Mouse (Mus musculus): ENCODE data around the gene Smcp. TPM values are rescaled to one million over a fixed set of nuclear protein-coding genes. Genes with fewer than 3 reads are reported as not detected.

Smcp gene
- polyA plus RNA-seq, 1 experiment from 2014 or later: not detected

GRCm38 (mm10) chr3:92578652-92579413 lies 10.0 kb downstream of the Smcp start:
- Histone ChIP-seq H3K27ac (no peak overlapping the region), H3K79me2 (ENCODE audit: inconsistent target) (no peaks in the 10 kb centered on the region), H3K4me3 (ENCODE audit: inconsistent target) (no peak overlapping the region), H3K36me3 (ENCODE audit: inconsistent target) (no peaks in the 10 kb centered on the region)
- 92% methylated on average over 4 of the region's 4 CpGs for WGBS (ENCODE audit: missing documents)

GRCm38 (mm10) chr3:92573449-92574041 lies 15.3 kb downstream of the Smcp start, which contains the start of gene Ivl:
Gene Ivl, minus strand, starts transcription at chr3:92573735.
- H3K36me3 ChIP-seq (ENCODE audit: inconsistent target): no peaks in the 10 kb centered on the region
- H3K27ac ChIP-seq: no peak within 1 kb of the TSS
- no peak within 1 kb of the TSS for H3K4me3 ChIP-seq (ENCODE audit: inconsistent target)
- H3K79me2 ChIP-seq (ENCODE audit: inconsistent target): no peaks in the 10 kb centered on the region
- 59% methylated on average over 1 of the region's 1 CpGs for WGBS (ENCODE audit: missing documents)

GRCm38 (mm10) chr3:92572514-92573155 lies 16.2 kb downstream of the Smcp start:
- Histone ChIP-seq H3K4me3 (ENCODE audit: inconsistent target) (no peak overlapping the region), H3K27ac (no peak overlapping the region), H3K79me2 (ENCODE audit: inconsistent target) (no peaks in the 10 kb centered on the region), H3K36me3 (ENCODE audit: inconsistent target) (no peaks in the 10 kb centered on the region)
- WGBS (ENCODE audit: missing documents): 37% methylated on average over 2 of the region's 2 CpGs

GRCm38 (mm10) chr3:92568752-92569151 lies 20.0 kb downstream of the Smcp start:
- H3K27ac ChIP-seq: no peak overlapping the region
- whole genome bisulfite sequencing (ENCODE audit: missing documents): 83% methylated on average over 2 of the region's 2 CpGs
- H3K79me2 ChIP-seq (ENCODE audit: inconsistent target): no peaks in the 10 kb centered on the region
- no peaks in the 10 kb centered on the region for H3K36me3 ChIP-seq (ENCODE audit: inconsistent target)
- no peak overlapping the region for H3K4me3 ChIP-seq (ENCODE audit: inconsistent target)

GRCm38 (mm10) chr3:92565418-92565817 lies 23.4 kb downstream of the Smcp start:
- Histone ChIP-seq H3K36me3 (ENCODE audit: inconsistent target) (no peaks in the 10 kb centered on the region), H3K4me3 (ENCODE audit: inconsistent target) (no peak overlapping the region), H3K79me2 (ENCODE audit: inconsistent target) (no peaks in the 10 kb centered on the region), H3K27ac (no peak overlapping the region)

- WGBS (ENCODE audit: missing documents): 88% methylated on average over 3 of the region's 3 CpGs
- Histone ChIP-seq H3K27ac (no peak within 1 kb of the TSS), H3K79me2 (ENCODE audit: inconsistent target) (no peaks in the 10 kb centered on the region), H3K36me3 (ENCODE audit: inconsistent target) (no peaks in the 10 kb centered on the region), H3K4me3 (ENCODE audit: inconsistent target) (no peak within 1 kb of the TSS)
Observed at GRCm38 (mm10) chr3:92534411-92534810, 54.4 kb downstream of the Smcp start, which contains the start of gene 2310046K23Rik. Gene 2310046K23Rik, minus strand, starts transcription at chr3:92534511.

Other genes with a start within 250 kb of the Smcp start
- gene Sprr2d, start 249.9 kb downstream of the Smcp start, polyA plus RNA-seq (2018): not detected in 3 replicates
- not detected in 3 replicates for gene Sprr2e, start 236.9 kb downstream of the Smcp start, polyA plus RNA-seq (2018)
- gene Sprr2f, start 223.8 kb downstream of the Smcp start, polyA plus RNA-seq (2018): not detected in 3 replicates
- not detected in 3 replicates for gene Sprr2h, start 203.3 kb downstream of the Smcp start, polyA plus RNA-seq (2018)
- gene Sprr2i, start 181.0 kb downstream of the Smcp start, polyA plus RNA-seq (2018): not detected in 3 replicates
- not detected in 3 replicates for gene Sprr2j-ps, start 170.9 kb downstream of the Smcp start, polyA plus RNA-seq (2018)
- 0.59 to 4.8 TPM (median 3.2 TPM) in 3 replicates for gene Gm9774, start 159.6 kb downstream of the Smcp start, polyA plus RNA-seq (2018)
- gene Sprr2k, start 156.4 kb downstream of the Smcp start, polyA plus RNA-seq (2018): not detected in 3 replicates
- gene Sprr1b, start 150.2 kb downstream of the Smcp start, polyA plus RNA-seq (2018): not detected in 3 replicates
- not detected in 3 replicates for gene Sprr3, start 130.3 kb downstream of the Smcp start, polyA plus RNA-seq (2018)
- not detected in 3 replicates for gene Sprr1a, start 103.1 kb downstream of the Smcp start, polyA plus RNA-seq (2018)
- gene Sprr4, start 88.5 kb downstream of the Smcp start, polyA plus RNA-seq (2018): not detected in 3 replicates
- gene 2310046K23Rik, start 54.5 kb downstream of the Smcp start, polyA plus RNA-seq (2018): not detected in 3 replicates
- gene Ivl, start 15.3 kb downstream of the Smcp start, polyA plus RNA-seq (2018): not detected in 3 replicates
- gene 2210017I01Rik, start 18.5 kb upstream of the Smcp start, polyA plus RNA-seq (2018): not detected in 3 replicates
- not detected in 3 replicates for gene Lce6a, start 32.7 kb upstream of the Smcp start, polyA plus RNA-seq (2018)
- not detected in 3 replicates for gene Lce1a1, start 59.3 kb upstream of the Smcp start, polyA plus RNA-seq (2018)
- gene Lce1b, start 67.9 kb upstream of the Smcp start, polyA plus RNA-seq (2018): not detected in 3 replicates
- not detected in 3 replicates for gene Lce1a2, start 81.3 kb upstream of the Smcp start, polyA plus RNA-seq (2018)
- gene Lce1c, start 90.2 kb upstream of the Smcp start, polyA plus RNA-seq (2018): not detected in 3 replicates
- gene Lce1d, start 98.2 kb upstream of the Smcp start, polyA plus RNA-seq (2018): not detected in 3 replicates
- not detected in 3 replicates for gene Lce1e, start 120.1 kb upstream of the Smcp start, polyA plus RNA-seq (2018)
- not detected in 3 replicates for gene Lce1f, start 131.4 kb upstream of the Smcp start, polyA plus RNA-seq (2018)
- gene Gm38119, start 150.1 kb upstream of the Smcp start, polyA plus RNA-seq (2018): not detected in 3 replicates
- not detected in 3 replicates for gene Lce1g, start 163.3 kb upstream of the Smcp start, polyA plus RNA-seq (2018)
- not detected in 3 replicates for gene Lce1h, start 176.1 kb upstream of the Smcp start, polyA plus RNA-seq (2018)
- not detected in 3 replicates for gene Lce1i, start 189.9 kb upstream of the Smcp start, polyA plus RNA-seq (2018)
- gene Lce1j, start 201.5 kb upstream of the Smcp start, polyA plus RNA-seq (2018): not detected in 3 replicates
- gene Lce1k, start 218.9 kb upstream of the Smcp start, polyA plus RNA-seq (2018): not detected in 3 replicates
- gene Kprp, start 238.2 kb upstream of the Smcp start, polyA plus RNA-seq (2018): not detected in 3 replicates